Mouse (Mus musculus): ENCODE measurements around the gene Gal3st3.
"Not testable (repeated sequence)": the region's sequence is repeated elsewhere in the genome, so short reads cannot be mapped to it uniquely, and the experiment has no call there.

Gene Gal3st3

GRCm38 (mm10) chr19:5309025-5309424, 10.9 kb downstream of the Gal3st3 start:
- no peak for DNase-seq

GRCm38 (mm10) chr19:5313189-5313588, 15.1 kb downstream of the Gal3st3 start:
- DNase-seq, result no peak

DNA sequence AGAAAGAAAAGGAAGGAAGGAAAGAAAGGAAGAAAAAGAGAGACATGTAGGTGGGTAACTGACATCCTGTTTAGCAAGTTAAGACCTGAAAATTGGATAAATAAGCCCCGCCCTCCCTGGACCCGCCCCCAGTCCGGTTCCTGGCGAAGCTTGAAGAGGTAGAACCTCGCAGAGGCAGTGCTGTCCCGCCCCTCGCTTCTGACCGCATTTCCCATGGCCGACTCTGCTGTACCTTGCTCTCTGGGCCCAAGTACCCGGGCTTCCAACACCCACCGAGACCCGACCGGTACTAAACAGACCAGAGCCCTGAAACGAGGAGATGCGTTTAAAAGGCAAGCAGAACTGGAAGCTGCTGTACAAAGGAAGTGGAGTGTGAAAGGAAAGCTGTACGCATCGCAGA, 25.7 kb downstream of the Gal3st3 start:
- no peak for DNase-seq

GRCm38 (mm10) chr19:5327970-5328369, 29.8 kb downstream of the Gal3st3 start:
- no peak for DNase-seq

GRCm38 (mm10) chr19:5334741-5335140, 36.6 kb downstream of the Gal3st3 start:
- no peak for DNase-seq

GRCm38 (mm10) chr19:5335441-5335840, 37.3 kb downstream of the Gal3st3 start, which contains the start of gene Catsper1:
Catsper1 (plus strand) TSS chr19:5335741.
- no peak for DNase-seq

DNA sequence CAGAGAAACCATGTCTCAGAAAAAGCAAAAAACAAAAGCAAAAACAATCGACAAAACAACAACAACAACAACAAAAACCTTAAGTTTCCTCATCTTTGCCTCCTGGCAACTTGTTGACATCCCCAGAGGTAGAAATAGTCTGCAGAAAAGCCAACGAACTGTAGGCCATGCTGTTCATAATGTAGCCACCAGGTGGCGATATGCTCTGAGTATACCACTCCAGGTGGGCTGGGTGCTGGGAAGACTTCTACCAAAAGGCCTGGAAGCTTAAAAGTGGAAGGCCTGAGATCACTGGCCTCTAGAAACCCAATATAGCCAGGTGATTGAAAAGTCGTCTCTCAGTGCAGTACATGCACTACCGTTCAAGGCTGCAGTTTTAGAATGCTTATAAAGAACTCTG, 39.8 kb downstream of the Gal3st3 start:
- peak; percentile 74 for DNase-seq

- no peak for DNase-seq
Measured at GRCm38 (mm10) chr19:5341360-5341759, 43.2 kb downstream of the Gal3st3 start.

GRCm38 (mm10) chr19:5345297-5346131, 47.4 kb downstream of the Gal3st3 start:
- DNase-seq, result no peak

DNA sequence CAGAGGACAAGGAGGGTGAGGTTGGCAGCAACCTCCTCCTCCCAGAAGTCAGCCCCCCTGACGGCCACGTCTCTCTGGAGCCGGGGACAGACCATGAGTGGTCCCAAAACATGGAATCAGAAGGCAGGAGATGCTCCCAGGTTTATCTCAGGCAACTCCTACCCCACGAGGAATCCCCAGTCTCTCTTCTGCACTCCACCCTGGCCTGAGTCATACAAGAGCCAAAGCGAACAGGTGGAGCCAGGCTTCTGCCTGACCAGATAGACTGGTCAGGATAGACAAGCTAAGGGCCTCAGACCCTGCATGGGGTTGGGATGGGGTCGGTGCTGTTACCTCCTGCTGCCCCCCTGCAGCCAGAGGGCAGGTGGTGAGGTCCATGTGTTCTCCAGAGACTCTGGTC, 49.9 kb downstream of the Gal3st3 start:
- no peak for DNase-seq

DNA sequence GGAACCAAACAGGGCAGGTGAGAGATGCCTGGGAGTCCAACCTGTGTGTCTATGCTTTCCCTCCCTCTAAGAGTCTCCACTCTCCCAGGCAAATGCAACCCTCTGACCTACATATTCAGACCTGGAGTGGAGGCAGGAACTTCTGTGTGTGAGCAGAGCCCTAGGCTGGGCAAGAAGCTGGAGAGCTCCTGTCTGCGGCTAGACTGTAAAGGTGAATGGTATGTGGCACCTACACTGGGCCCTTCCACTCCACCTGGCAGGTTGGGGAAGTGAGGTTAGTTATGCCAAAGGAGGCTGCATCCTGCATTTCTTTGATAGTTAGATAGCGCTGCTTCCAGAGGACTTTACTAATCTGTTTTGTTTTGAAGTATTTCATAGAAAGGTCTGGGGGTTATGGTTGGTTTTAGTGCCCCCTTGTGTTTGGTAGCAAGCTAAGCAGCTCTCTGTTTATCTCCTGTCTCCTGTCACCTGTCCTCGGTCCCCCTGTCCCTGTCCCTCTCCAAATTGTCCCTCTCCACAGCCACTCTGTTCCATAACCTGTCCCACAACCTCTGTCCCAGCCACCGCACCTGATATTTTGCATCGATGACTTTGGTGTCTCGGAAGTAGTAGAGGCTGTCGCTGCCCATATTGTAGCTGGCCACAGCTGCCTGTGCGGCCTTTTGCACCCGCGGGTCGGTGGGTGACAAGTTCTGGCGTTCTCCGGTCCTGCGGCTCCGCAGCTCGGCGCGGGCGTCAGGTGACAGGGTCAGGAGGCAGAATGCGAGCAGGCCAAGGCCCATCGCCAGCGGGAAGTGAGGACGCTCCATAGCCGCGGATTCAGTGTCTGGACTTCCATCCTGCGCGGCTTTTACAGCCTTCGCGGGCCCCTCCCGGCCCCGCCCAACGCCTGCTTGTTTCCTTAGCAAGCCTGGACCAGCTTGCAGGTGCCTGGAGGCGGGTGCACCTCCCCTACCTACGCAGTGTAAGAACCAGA, 50.7 kb downstream of the Gal3st3 start:
- peak; percentile 18 for DNase-seq

DNA sequence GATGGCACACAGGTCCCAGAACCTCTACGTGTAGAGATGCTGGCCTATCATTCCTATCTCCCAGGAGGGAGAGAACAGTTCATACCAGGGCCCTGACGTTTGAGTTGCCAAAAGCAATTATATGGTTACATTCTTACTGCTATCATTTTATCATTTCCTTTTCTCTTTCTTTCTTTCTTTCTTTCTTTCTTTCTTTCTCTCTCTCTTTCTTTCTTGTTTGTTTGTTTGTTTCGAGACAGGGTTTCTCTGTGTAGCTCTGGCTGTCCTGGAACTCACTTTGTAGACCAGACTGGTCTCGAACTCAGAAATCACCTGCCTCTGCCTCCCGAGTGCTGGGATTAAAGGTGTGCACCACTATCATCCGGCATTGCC, 51.4 kb downstream of the Gal3st3 start, which contains the start of gene Cst6:
TSS of gene Cst6 (minus strand) at position 73 of the 372 bp plus-strand sequence.
- not testable (repeated sequence) for DNase-seq

DNA sequence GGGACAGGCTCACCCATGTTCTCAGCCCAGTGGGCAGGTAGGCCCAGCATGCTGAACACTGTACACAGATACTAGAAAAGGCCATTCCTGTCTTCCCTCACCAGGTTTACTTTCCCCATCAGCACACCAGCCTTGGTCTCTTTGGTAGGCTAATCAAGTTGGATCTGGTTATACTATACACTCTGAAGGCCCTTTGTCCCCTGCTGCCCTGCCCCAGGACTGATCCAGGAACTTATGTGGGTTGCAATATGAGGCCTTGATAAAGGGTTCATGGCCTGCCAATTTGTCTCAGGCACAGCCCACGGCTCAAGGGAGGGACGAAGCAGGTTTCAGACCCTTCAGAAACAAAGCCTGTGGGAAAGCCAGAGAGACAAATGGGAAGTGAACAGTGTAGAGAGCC, 55.5 kb downstream of the Gal3st3 start:
- no peak for DNase-seq

- no peak for DNase-seq
Measured at GRCm38 (mm10) chr19:5356080-5356479, 57.9 kb downstream of the Gal3st3 start.

All from right cerebral cortex, postnatal 4 days (tissue).